Mouse (Mus musculus): ENCODE data around the gene Tardbp. TPM values are rescaled to one million over a fixed set of nuclear protein-coding genes. Genes with fewer than 3 reads are reported as not detected.

The Tardbp gene
- total and polyA plus RNA-seq, 3 experiments, result 176 to 618 (median 341) TPM

GRCm38 (mm10) chr4:148595916-148596315 is 30.9 kb downstream of the Tardbp start:
- no peak overlapping the region for H3K9ac ChIP-seq (ENCODE audit: insufficient read depth, low read depth)
- no peaks in the 10 kb centered on the region for H3K27me3 ChIP-seq (replicated peaks)
- DNase-seq (ENCODE audit: extremely low read depth), result no peak
- dilution Hi-C loops (cut with MboI; ENCODE audit: extremely low pct_ligation_motif_present, extremely low pct_unique_long_range_greater_than_20kb, low sequenced_read_pairs) (no loop called here), in situ Hi-C loops (cut with MboI; ENCODE audit: low pct_ligation_motif_present, low pct_unique_long_range_greater_than_20kb, low sequenced_read_pairs) (no loop called here)
- H3K27ac ChIP-seq (ENCODE audit: insufficient read depth, low read depth), result no peak overlapping the region
- peaks cover 14 to 31% of the 10 kb centered on the region in 2 experiments for H3K4me1 ChIP-seq (ENCODE audit: control insufficient read depth in 1 of 2, insufficient read depth in 2 of 2)
- peaks cover 40% of the 10 kb centered on the region for H3K9me3 ChIP-seq (replicated peaks; ENCODE audit: low read length)
- peaks cover 53 to 80% of the 10 kb centered on the region in 2 experiments for H3K36me3 ChIP-seq (replicated peaks in 1 of 2; ENCODE audit: control insufficient read depth in 1 of 2, insufficient read depth in 1 of 2, low read length in 1 of 2)
- no peak overlapping the region for H3K4me2 ChIP-seq (ENCODE audit: insufficient read depth, low read depth, poor library complexity, severe bottlenecking)
- peaks cover 27% of the 10 kb centered on the region for H3K79me2 ChIP-seq (replicated peaks; ENCODE audit: control insufficient read depth, extremely low read depth, insufficient read depth, poor library complexity, severe bottlenecking)
- no peak for TF ChIP-seq ZNF384 (IDR thresholded peaks at IDR 0.05; ENCODE audit: low read depth, low read length)
- no peak for TF ChIP-seq MAZ (IDR thresholded peaks at IDR 0.05; ENCODE audit: low read depth, low read length)
- TF ChIP-seq NELFE (IDR thresholded peaks at IDR 0.05; ENCODE audit: low read depth, low read length), result no peak
- no peak for TF ChIP-seq TCF12 (IDR thresholded peaks at IDR 0.05; ENCODE audit: low read depth, low read length)
- no peak for TF ChIP-seq MXI1 (IDR thresholded peaks at IDR 0.05; ENCODE audit: low read depth, low read length)
- no peak for TF ChIP-seq USF2 (conservative IDR thresholded peaks at IDR 0.05; ENCODE audit: low read depth, low read length)
- TF ChIP-seq MEF2A (IDR thresholded peaks at IDR 0.05; ENCODE audit: borderline replicate concordance, low read depth, low read length), result no peak
- TF ChIP-seq HCFC1 (IDR thresholded peaks at IDR 0.05; ENCODE audit: low read depth, low read length), result no peak
- TF ChIP-seq KAT2A (IDR thresholded peaks at IDR 0.05; ENCODE audit: insufficient replicate concordance, low read length), result no peak
- no peak for TF ChIP-seq NRF1 (IDR thresholded peaks at IDR 0.05; ENCODE audit: low read depth, low read length)
- TF ChIP-seq MAFK (IDR thresholded peaks at IDR 0.05; ENCODE audit: insufficient replicate concordance, low read length), result no peak
- TF ChIP-seq RCOR1 (conservative IDR thresholded peaks at IDR 0.05; ENCODE audit: low read depth, low read length), result no peak
- no peak for TF ChIP-seq ETS1 (conservative IDR thresholded peaks at IDR 0.05; ENCODE audit: low read depth, low read length)
- no peak for TF ChIP-seq USF1 (IDR thresholded peaks at IDR 0.05; ENCODE audit: low read depth, low read length)
- no peak overlapping the region for H3K4me3 ChIP-seq (replicated peaks in 1 of 3; ENCODE audit: low read depth in 2 of 3, low read length in 2 of 3, poor library complexity in 1 of 3)

GRCm38 (mm10) chr4:148593996-148594395 is 32.8 kb downstream of the Tardbp start:
- Histone ChIP-seq H3K79me2 (replicated peaks; ENCODE audit: control insufficient read depth, extremely low read depth, insufficient read depth, poor library complexity, severe bottlenecking) (peaks cover 27% of the 10 kb centered on the region), H3K4me1 (ENCODE audit: control insufficient read depth in 1 of 2, insufficient read depth in 2 of 2) (peaks cover 15 to 29% of the 10 kb centered on the region in 2 experiments), H3K36me3 (replicated peaks in 1 of 2; ENCODE audit: control insufficient read depth in 1 of 2, insufficient read depth in 1 of 2, low read length in 1 of 2) (peaks cover 43 to 65% of the 10 kb centered on the region in 2 experiments), H3K27me3 (replicated peaks) (no peaks in the 10 kb centered on the region), H3K9me3 (replicated peaks; ENCODE audit: low read length) (peaks cover 38% of the 10 kb centered on the region), H3K4me3 (replicated peaks in 1 of 3; ENCODE audit: low read depth in 2 of 3, low read length in 2 of 3, poor library complexity in 1 of 3) (no peak overlapping the region), H3K27ac (ENCODE audit: insufficient read depth, low read depth) (no peak overlapping the region), H3K9ac (ENCODE audit: insufficient read depth, low read depth) (no peak overlapping the region), H3K4me2 (ENCODE audit: insufficient read depth, low read depth, poor library complexity, severe bottlenecking) (no peak overlapping the region)
- dilution Hi-C loops (cut with MboI; ENCODE audit: extremely low pct_ligation_motif_present, extremely low pct_unique_long_range_greater_than_20kb, low sequenced_read_pairs) (no loop called here), in situ Hi-C loops (cut with MboI; ENCODE audit: low pct_ligation_motif_present, low pct_unique_long_range_greater_than_20kb, low sequenced_read_pairs) (no loop called here)
- TF ChIP-seq CTCF (conservative IDR thresholded peaks at IDR 0.05 in 1 of 2, IDR thresholded peaks at IDR 0.05 in 1 of 2; ENCODE audit: low read depth in 2 of 2, low read length in 2 of 2) (no peak), MEF2A (IDR thresholded peaks at IDR 0.05; ENCODE audit: borderline replicate concordance, low read depth, low read length) (no peak), SMC3 (IDR thresholded peaks at IDR 0.05; ENCODE audit: low read depth, low read length) (no peak), BHLHE40 (IDR thresholded peaks at IDR 0.05; ENCODE audit: low read depth, low read length) (no peak), MXI1 (IDR thresholded peaks at IDR 0.05; ENCODE audit: low read depth, low read length) (no peak), MAFK (IDR thresholded peaks at IDR 0.05; ENCODE audit: insufficient replicate concordance, low read length) (no peak), ELF1 (IDR thresholded peaks at IDR 0.05; ENCODE audit: low read depth, low read length) (no peak), RCOR1 (conservative IDR thresholded peaks at IDR 0.05; ENCODE audit: low read depth, low read length) (no peak), NELFE (IDR thresholded peaks at IDR 0.05; ENCODE audit: low read depth, low read length) (no peak), POLR2AphosphoS2 (IDR thresholded peaks at IDR 0.05; ENCODE audit: low read depth, low read length) (no peak), EP300 (IDR thresholded peaks at IDR 0.05; ENCODE audit: low read length) (no peak), USF2 (conservative IDR thresholded peaks at IDR 0.05; ENCODE audit: low read depth, low read length) (no peak), TCF12 (IDR thresholded peaks at IDR 0.05; ENCODE audit: low read depth, low read length) (no peak), PAX5 (IDR thresholded peaks at IDR 0.05; ENCODE audit: low read length) (no peak), MYC (IDR thresholded peaks at IDR 0.05; ENCODE audit: low read depth, low read length) (no peak), UBTF (IDR thresholded peaks at IDR 0.05; ENCODE audit: low read depth, low read length) (no peak), ZMIZ1 (IDR thresholded peaks at IDR 0.05; ENCODE audit: low read depth, low read length) (no peak), ZNF384 (IDR thresholded peaks at IDR 0.05; ENCODE audit: low read depth, low read length) (no peak)
- DNase-seq (ENCODE audit: extremely low read depth), result no peak
